Mouse (Mus musculus) kidney, adult 9 months (tissue): ENCODE data around the gene Zdhhc8.

ENCODE experiments used
- DNase-seq: peaks from one replicate; pipeline ENCODE4 v3.0.0; 2022

Gene Zdhhc8

GRCm38 (mm10) chr16:18234671-18235388, at the start of gene Zdhhc8:
Gene Zdhhc8 (minus strand): TSS chr16:18235136.
- peak; percentile 35 for DNase-seq

- no peak for DNase-seq
Observed at GRCm38 (mm10) chr16:18275166-18275565, 40.2 kb upstream of the Zdhhc8 start.

DNA sequence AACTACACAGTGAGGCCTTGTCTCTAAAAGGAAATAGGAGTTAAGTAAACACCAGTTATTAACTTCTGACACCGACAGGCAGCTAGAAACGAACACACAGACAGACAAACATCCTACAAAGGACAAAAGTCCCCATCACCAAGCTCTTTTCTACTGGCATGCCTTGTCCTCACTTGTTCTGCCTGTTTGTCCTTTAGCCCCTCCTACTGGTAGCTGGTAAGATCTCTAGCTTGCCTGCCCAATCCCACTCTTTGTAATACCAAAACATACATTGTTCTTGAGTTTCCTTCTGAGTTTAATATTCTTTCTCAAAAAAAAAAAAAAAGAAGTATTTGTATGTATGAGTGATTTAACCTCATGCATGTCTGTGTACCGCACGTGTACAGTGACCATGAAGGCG, 33.2 kb upstream of the Zdhhc8 start:
- no peak for DNase-seq

DNA sequence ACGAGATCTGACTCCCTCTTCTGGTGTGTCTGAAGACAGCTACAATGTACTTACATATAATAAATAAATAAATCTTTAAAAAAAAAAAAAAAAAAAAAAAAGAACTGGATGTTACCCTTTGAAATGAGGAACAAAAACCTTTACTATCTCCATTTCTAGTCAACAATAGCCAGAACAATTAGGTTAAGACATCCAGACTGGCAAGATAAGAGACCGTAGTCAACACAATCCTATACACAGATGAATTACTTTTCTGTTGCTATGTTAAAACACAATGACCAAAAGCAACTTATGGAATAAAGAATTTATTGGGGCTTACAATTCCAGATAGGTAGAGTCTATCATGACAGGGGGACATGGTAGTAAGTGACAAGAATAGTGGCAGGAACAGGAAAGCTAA, 30.1 kb upstream of the Zdhhc8 start:
- no peak for DNase-seq

- DNase-seq: no peak
Observed at GRCm38 (mm10) chr16:18258221-18258620, 23.3 kb upstream of the Zdhhc8 start, which contains the start of gene Gm49776. Gene Gm49776 (minus strand): TSS chr16:18258321.

DNA sequence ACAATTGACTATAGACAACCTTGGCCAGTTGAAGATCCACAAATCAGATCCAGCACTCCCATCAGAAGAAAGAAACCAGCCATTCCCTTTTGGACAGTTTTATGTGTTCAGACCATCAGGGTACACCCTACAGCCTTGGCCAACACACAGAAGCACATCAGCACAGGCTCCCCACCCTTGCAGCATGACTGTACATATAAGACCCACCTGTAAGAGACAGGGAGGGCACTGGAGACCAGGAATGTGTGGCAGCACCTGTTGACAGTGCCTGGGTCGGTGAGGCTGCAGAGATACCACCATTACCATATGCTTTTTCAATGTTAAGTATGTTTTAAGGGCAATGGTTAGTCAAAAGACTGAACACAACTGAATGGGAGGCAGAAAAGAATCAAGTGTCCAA, 18.9 kb upstream of the Zdhhc8 start:
- DNase-seq: no peak

GRCm38 (mm10) chr16:18252736-18253135, 17.8 kb upstream of the Zdhhc8 start:
- no peak for DNase-seq

GRCm38 (mm10) chr16:18250828-18251790, 16.2 kb upstream of the Zdhhc8 start:
- no peak for DNase-seq

DNA sequence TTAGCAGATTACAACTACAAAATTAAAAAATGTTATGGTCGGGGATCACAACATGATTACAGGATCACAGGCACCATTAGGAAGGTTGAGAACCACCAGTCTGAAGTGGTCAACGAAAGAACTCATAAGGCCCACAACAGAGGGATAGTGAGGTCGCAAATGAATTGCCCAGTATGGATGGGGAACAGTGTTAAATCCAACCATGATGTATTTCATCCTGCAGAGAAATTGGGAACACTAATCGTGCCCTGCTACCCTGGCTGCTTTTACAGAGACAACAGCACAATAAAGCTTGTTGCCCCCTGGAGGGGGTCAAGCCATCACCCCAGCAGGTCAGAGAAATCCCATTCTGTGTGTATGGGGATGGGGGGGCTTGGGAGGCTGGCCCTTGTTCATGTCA, 15.3 kb upstream of the Zdhhc8 start:
- no peak for DNase-seq

DNA sequence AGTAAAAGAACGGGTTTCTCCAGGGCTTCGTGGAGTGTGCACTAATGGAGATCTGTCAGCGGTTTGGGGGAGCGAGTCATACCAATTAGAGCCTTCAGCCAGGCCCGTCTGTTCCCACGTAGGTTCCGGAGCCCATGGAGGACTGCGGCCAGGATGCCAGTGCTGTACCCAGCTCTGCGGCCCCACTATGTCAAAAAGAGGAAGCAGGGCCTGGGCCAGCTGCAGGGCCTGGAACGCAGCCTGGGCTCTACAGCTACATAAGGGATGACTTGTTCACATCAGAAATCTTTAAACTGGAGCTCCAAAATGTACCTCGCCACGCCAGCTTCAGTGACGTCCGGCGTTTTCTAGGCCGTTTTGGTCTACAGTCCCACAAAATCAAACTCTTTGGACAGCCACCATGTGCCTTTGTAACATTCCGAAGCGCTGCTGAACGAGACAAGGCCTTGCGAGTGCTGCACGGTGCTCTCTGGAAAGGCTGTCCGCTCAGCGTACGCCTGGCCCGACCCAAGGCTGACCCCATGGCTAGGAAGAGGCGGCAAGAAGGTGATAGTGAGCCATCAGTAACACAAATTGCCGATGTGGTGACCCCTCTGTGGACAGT, 14.5 kb upstream of the Zdhhc8 start:
- DNase-seq: peak; percentile 38

- DNase-seq: peak; percentile 98
Observed at GRCm38 (mm10) chr16:18248433-18249363, 13.8 kb upstream of the Zdhhc8 start, which contains the start of the genes Trmt2a and Ranbp1. Gene Trmt2a (plus strand): TSS chr16:18248679. Gene Ranbp1 (minus strand): TSS chr16:18248732.

DNA sequence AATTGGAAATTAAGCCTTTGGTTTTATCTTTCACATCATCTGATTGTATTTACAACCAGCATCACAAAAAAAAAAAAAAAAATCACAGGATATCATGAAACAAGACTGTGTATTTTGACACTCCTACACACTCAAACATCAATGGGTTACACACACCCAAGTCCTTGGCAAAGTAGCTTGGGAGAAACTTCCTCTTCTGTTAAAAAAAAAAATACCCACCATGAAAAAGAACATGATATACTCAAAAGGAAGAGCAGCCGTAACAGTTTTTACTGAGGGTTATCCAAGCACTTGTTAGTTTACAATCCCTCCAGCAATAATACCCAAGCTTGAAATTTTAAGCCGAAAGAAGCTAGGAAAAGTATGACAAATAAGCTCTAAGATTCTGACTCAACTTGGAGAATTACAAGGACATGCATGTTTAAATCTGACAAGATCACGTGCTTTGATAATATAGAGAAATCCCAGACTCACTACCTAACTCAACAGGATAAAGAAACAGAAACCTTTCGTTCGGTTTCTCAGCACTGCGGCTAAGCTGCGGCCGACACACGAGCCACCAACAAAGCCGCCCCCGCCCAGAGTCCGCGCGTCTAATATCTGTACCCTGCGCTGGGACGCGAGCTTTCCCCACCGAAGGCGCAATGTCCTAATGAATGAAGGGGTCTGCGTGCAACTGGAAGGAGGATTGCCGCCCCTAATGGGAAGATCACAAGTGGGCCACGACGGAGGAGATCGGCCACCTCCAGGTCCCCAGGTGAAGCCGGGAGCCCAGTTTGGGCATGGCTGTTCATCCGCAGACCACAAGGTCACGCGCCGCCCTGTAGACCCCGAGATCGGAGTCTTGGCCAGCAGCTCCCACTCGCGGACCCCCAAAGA, 12.8 kb upstream of the Zdhhc8 start:
- no peak for DNase-seq

DNA sequence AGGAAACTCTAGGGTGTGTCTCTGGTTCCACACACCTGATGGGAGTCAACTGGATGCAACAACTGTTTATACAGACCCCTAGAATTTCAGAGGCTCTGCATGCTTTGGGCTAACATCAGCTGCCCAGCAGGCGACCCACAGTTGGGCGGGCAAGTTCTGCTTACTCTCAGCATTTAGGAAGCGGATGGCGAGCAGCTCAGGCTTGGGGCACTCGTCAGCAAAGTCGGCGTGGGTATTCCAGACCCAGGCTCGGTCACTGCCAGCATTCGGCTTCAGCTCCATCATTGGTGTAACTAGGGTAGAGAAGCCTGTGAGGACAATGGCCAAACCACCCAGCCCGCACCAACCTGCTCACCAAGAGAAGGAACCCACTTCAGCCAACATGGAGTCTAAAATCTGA, 6.6 kb upstream of the Zdhhc8 start:
- no peak for DNase-seq

DNA sequence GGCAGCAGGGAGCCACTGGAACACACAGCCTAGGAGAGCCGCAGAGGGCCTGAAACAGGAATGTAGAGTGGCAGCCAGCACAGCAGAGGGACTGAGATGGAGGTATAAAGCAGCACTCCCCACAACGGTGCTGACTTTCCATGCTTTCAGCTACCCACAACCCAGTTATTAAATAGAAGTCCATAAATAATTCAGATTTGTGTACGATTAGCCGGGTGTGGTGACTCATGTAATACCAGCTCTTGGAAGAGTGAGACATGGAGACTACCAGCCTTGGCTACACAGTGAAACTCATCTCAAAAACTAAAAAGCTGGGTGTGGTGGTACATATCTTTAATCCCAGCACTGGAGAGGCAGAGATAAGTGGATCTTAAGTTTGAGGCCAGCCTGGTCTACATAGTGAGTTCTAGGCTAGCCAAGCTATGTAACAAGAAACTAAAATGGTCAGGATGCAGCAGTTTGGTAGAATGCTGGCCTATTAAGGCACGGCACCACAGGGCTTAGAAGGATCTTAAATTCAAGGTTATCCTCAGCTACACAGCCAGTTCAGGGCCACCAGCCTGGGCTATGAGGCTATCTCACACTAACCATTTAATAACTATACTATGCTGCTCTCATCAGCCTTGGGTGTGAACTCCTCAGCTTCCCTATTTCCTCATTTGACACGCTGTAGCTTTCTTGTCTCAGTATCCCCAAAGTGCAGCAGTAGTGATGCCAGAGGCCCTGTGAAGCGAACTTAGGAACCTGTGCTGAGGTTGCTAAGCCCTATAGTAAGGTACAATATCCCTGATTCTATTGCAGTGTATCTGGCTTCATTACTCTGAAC, 2.0 kb upstream of the Zdhhc8 start:
- no peak for DNase-seq

DNA sequence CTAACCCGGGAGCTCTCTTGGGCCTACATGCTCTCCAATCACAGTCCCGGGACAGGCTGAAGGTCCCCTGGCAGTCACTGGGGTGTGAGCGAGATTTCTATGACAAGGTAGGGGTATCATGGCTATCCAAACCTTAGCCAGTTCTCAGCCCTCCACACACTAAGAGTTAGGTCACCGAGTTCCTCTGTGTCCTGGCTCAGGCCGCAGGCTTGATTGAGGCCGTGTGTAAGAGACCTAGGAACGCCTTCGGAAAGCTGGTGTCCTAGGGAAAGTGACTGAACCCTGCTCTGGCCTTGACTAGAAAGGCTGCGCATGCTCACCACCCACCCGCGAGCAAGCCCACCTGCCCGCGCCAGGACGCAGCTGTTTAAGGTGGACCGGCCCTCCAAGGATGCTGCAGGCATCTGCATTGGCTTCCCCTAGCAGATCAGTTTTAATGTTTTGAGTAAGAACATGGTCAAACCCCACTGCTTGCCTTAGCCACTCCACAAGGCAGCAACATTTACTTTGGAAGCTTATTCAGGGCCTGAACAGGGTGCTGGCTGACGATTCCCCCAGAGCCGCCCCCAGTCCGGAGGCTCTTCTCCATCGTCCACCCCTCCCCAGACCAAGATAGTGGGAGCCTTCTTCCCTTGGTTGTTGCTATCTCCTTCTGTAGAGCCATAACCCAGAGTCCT, 591 bp upstream of the Zdhhc8 start:
- DNase-seq: peak; percentile 71

- no peak for DNase-seq
Observed at GRCm38 (mm10) chr16:18233919-18234670, 841 bp downstream of the Zdhhc8 start.

- no peak for DNase-seq
Observed at GRCm38 (mm10) chr16:18233451-18233850, 1.5 kb downstream of the Zdhhc8 start.

DNA sequence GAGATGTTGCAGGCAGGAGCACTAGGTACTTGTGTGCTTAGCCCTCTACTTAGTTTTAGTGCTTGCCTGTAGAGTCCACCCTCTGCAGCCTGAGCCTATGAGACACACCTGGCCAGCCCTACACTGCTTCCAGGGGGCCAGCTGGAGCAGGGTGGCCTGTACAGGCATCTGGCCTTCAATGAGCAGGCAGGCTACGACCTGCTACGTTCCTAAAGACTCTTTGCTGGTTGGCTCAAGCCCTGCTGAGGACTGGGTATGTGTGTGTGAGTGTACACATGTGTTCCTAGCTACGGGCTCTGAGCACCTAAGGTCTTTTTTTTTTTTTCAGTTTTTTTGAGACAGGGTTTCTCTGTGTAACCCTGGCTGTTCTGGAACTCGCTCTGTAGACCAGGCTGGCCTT, 3.5 kb downstream of the Zdhhc8 start:
- DNase-seq: no peak

- DNase-seq: no peak
Observed at GRCm38 (mm10) chr16:18231047-18231446, 3.9 kb downstream of the Zdhhc8 start.
